Mouse (Mus musculus) right cerebral cortex, postnatal 4 days (tissue): ENCODE measurements around the gene Pdss2.

Experiments used
- DNase-seq: peaks from one replicate; pipeline ENCODE4 v3.0.0-alpha.2; 2022

The Pdss2 gene

DNA sequence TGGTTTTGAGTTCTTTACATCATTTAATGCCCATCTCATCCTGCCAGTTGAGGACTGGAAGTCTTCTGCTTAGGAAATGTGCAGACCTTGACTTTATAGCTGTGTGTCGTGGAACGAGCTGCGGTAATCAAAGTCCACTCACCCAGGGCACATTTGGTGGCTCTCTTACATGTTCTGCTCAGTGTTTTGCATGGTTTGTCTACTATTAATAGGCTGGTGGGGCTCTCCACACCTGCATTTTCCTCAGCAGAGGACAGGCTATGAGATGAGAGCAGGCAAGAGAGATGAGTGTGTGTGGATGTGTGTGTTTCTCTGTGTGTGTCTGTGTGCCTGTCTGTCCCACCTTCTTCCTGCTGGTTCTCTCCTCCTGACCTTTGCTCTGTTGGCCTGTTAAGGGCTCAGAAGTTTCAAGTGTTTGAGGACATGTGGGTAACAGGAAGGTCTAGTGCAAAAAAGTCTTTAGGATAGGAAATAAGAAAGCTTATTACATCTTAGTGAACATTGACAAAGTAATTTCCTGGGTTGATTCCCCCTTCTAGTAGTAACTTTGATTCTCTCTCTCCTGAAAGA lies 266.2 kb downstream of the Pdss2 start:
- no peak for DNase-seq

DNA sequence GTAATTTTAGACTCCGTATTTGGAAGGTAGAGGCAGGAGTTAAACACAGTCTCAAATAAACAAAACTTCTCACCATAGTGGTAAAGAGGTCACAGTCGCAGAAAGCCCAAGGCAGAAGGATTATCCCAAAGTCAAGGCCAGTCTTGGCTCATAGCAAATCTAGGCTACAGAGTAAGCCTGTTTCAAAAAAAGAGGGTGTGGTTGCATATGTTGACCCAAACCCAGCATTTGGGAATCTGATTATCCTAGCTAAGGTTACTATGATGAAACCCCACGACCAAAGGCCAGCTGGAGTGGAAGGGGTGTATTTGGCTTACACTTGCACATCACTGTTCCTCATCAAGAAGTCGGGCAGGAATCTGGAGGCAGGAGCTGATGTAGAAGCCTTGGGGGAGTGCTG lies 267.0 kb downstream of the Pdss2 start:
- DNase-seq = no peak

DNA sequence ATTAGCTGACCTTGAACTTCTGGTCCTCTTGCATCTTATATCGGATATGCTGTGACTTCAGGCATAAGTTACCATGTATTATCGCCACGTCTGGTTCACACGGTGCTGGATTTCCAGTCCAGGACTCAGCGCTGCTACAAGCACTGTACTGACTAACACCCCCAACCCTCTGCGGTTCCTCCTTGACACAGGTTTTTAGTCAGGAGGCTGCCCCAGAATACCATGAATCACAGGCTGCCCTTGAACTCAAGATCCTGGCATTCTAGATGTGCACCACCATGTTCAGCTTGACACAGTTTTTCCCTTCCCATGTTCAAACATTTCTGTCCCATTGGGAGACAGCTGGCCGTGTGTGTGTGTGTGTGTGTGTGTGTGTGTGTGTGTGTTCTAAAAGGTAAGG lies 267.9 kb downstream of the Pdss2 start:
- DNase-seq = no peak

DNA sequence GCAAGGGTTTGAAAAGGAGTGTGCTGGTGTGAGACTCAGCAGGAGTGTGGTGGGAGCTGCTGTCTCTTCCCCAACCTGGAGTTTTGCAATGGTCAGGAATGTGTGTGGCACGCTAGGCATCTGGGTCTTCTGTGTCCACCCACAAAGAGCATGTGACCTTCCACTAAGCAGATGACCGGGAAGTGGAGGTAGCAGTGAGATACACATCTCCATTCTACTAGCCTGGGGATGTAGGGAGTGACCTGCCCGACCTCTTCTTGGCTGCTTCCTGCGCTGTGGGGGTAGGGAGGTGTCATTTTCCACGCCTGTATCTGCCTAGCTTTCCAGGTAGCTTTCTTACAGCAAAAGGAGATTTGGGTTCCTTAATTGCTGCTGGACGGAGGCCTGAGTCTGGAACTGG lies 268.3 kb downstream of the Pdss2 start:
- no peak for DNase-seq

DNA sequence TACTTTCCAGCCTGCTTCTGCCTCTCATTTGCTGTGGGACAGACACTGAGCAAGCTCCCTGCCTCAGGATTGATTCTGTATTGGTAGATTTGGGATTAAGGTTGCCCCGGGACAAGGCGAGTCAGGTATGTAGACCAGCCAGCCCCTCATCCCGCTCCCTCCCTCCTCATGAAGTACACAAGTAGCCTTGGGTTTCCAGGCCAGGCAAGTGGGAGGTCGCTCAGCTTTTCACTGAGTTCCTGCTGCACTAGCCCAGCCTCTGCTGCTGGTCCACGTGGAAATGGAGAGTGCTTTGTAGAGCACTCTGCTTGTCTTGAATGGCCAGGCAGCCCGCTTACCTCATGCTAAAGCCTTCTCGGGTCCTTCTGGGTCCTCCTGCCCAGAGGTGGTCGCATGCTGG lies 268.7 kb downstream of the Pdss2 start:
- no peak for DNase-seq

DNA sequence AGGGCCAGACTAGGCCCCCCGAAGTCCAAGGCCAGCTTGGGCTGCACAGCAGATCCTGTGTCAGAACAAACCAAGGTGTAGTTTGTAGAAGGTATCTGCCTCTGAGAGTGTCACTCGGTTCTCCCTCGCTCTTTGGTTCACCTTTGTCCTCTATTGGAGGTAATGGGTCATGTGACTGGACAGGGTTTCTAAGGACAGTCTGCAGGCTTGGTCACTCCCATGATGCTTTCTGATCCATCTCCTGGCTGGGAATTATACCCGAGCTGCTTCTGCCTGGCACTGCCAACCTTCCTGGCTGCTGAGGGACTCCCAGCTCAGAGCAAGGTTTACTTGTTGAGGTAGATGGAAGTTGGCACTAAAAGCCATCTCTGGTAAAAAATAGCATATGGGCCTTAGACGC lies 269.6 kb downstream of the Pdss2 start:
- no peak for DNase-seq

DNA sequence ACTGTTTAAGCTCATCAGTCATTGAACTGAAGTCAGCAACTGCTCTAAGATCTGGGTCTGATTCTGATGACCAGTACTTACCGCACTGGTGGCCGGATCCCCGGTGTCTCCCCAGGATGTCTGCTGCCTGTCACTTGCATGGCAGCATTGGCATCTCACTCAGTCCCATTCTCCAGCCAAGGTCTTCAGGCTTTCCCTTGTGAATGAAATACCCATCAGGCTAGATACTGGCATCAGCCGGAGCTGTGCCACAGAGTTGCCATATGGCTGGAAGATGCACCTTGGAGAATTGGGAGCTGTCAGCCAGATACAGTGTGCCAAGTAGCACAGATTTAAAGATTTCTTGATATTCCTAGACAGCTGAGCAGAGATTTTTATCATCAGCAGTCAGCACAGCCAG lies 281.3 kb downstream of the Pdss2 start:
- DNase-seq = no peak

DNA sequence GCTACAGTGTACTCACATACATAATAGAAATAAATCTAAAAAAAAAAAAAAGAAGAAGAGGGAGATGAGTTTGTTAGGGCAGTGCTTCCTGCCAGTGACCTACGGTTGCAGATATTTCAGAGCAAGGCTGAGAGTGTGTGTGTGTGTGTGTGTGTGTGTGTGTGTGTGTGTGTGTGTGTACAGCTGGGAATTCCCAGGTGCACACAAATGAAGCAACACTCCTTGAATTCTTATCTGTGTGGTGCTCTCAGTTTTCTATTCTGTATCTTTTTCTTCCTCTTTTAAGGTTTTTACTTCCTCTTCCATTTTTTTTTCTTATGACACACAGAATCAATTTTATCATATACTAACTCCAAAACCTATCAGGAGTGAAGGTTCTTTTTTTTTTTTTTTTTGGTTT lies 283.0 kb downstream of the Pdss2 start:
- DNase-seq = no peak

DNA sequence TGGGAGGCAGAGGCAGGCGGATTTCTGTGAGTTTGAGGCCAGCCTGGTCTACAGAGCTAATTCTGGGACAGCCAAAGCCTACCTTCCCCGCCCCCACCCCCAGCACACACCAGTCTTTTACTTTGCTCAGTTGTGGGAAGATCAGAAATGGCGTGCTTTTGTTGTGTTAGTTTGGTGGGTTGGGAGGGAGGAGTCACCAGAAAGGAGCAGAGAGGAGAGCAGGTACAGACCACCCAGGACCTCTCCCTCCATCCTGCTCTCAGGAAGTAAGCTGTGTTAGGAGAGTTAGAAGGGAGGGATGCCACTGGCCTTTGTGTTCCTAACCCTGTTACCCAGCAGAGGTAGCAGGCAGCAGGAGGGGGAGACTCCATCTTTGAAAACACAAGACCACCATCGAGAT lies 285.8 kb downstream of the Pdss2 start:
- no peak for DNase-seq

DNA sequence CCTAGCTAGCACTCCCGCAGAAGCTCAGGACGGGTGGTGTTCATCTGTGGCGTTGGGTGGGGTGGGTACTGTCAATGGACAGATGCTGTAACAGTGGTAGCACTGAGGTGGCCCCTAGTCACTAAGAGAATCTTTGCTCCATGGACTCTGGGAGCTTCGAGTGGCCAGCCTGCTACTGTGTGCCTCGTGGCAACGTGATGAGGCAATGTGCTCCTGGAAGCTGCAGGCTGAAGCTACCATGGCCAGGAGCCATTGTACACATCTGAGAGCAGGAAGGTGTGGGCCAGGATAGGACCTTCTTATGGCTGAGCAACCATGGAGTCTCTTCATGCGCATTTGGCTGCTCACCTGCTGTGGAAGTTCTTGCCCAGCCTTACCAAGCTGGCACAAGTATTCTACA lies 287.9 kb downstream of the Pdss2 start:
- no peak for DNase-seq

DNA sequence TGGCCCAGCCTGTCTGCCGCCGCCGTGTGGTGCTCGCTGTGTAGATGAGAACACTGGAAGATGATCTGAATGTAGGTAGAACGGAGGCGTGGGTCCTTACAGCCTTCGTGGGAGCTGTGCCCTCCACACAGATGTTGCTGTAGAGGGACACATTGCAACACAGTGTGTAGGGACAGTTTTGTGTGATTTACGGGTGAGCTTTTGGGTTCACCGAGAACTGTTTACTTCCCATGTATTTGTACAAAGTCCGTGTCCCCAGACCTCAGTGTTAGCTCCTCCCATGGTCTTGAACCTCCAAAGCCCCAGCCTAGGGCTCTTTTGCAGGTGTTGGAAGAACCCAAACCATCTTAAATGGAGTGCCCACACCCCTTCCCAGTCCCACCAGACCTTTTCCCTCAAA lies 291.7 kb downstream of the Pdss2 start:
- DNase-seq = no peak
